Mouse (Mus musculus) MEL (cell line): ENCODE data around the gene Oxsm. TPM values are rescaled to one million over a fixed set of nuclear protein-coding genes. Genes with fewer than 3 reads are reported as not detected.

Source experiments
- DNase-seq: peaks from one replicate; pipeline ENCODE4 v3.0.0; 2011; ENCODE audit warnings: low read depth, low spot score
- H3K27ac ChIP-seq: 2 replicates; pipeline ENCODE4 v1.5.1; 2012; ENCODE audit warnings: low read depth, mild to moderate bottlenecking, control low read depth, low read length, moderate library complexity; ENCODE audit not compliant: control insufficient read depth
- H3K27me3 ChIP-seq, 2 experiments: fragments of 150-350 bp in 1 of 2; sonication (generic) in 1 of 2; 2 replicates each; pipeline ENCODE4 v1.6.1; 2012; ENCODE audit warnings: low read length in 2 of 2, mild to moderate bottlenecking in 2 of 2, improper control_type of control experiment in 1 of 2, moderate library complexity in 1 of 2; ENCODE audit not compliant: insufficient read depth in 2 of 2, control insufficient read depth in 1 of 2
- H3K36me3 ChIP-seq, 2 experiments: 2 replicates each; pipeline ENCODE4 v1.6.1; 2012 to 2014; ENCODE audit warnings: low read length in 2 of 2, improper control_type of control experiment in 1 of 2, inconsistent platforms in 1 of 2, mild to moderate bottlenecking in 1 of 2; ENCODE audit not compliant: insufficient read depth in 2 of 2, control insufficient read depth in 1 of 2
- H3K4me1 ChIP-seq, 2 experiments: fragments of 150-350 bp in 1 of 2; sonication (generic) in 1 of 2; 2 replicates each; pipeline ENCODE4 v1.6.1; 2012; ENCODE audit warnings: low read length in 2 of 2, improper control_type of control experiment in 1 of 2, mild to moderate bottlenecking in 1 of 2; ENCODE audit not compliant: insufficient read depth in 2 of 2, control insufficient read depth in 1 of 2
- H3K4me3 ChIP-seq, 2 experiments: fragments of 150-350 bp in 1 of 2; sonication (generic) in 1 of 2; 2 replicates each; pipeline ENCODE4 v1.5.1; 2012; ENCODE audit warnings: low read depth in 2 of 2, low read length in 2 of 2, mild to moderate bottlenecking in 2 of 2, moderate library complexity in 2 of 2, control low read depth in 1 of 2, improper control_type of control experiment in 1 of 2; ENCODE audit not compliant: control insufficient read depth in 1 of 2, insufficient read depth in 1 of 2
- H3K79me2 ChIP-seq: 2 replicates; pipeline ENCODE4 v1.6.1; 2012; ENCODE audit warnings: mild to moderate bottlenecking, low read length, moderate library complexity; ENCODE audit not compliant: control insufficient read depth, poor library complexity, insufficient read depth
- H3K9ac ChIP-seq: 2 replicates; pipeline ENCODE4 v1.6.1; 2012; ENCODE audit warnings: low read depth, mild to moderate bottlenecking, control low read depth, low read length, moderate library complexity; ENCODE audit not compliant: control insufficient read depth, poor library complexity, severe bottlenecking
- H3K9me3 ChIP-seq: fragments of 150-350 bp; sonication (generic); replicated peaks from 2 replicates; pipeline ENCODE4 v1.6.1; 2012; ENCODE audit warnings: mild to moderate bottlenecking, low read length, improper control_type of control experiment, moderate library complexity; ENCODE audit not compliant: insufficient read depth
- BHLHE40 ChIP-seq: IDR thresholded peaks from 2 replicates; pipeline ENCODE4 v1.6.1; 2012; ENCODE audit warnings: low read depth, mild to moderate bottlenecking, inconsistent platforms, low read length, improper control_type of control experiment, borderline replicate concordance
- CHD2 ChIP-seq: IDR thresholded peaks from 2 replicates; pipeline ENCODE4 v1.6.1; 2011; ENCODE audit warnings: low read length, improper control_type of control experiment
- ELF1 ChIP-seq: IDR thresholded peaks from 2 replicates; pipeline ENCODE4 v1.6.1; 2014; ENCODE audit warnings: low read depth, mild to moderate bottlenecking, inconsistent platforms, low read length, improper control_type of control experiment, moderate library complexity
- EP300 ChIP-seq, 2 experiments: IDR thresholded peaks; 2 replicates each; pipeline ENCODE4 v1.6.1; 2011; ENCODE audit warnings: improper control_type of control experiment in 2 of 2, low read length in 2 of 2, low read depth in 1 of 2, mild to moderate bottlenecking in 1 of 2
- ETS1 ChIP-seq: IDR thresholded peaks from 2 replicates; pipeline ENCODE4 v1.6.1; 2012; ENCODE audit warnings: low read depth, mild to moderate bottlenecking, inconsistent platforms, low read length, improper control_type of control experiment, moderate library complexity
- GABPA ChIP-seq: IDR thresholded peaks from 2 replicates; pipeline ENCODE4 v1.6.1; 2012; ENCODE audit warnings: low read depth, mild to moderate bottlenecking, inconsistent platforms, low read length, improper control_type of control experiment, moderate library complexity
- HCFC1 ChIP-seq: IDR thresholded peaks from 2 replicates; pipeline ENCODE4 v1.6.1; 2012; ENCODE audit warnings: low read depth, mild to moderate bottlenecking, inconsistent platforms, low read length, improper control_type of control experiment, moderate library complexity
- MAFK ChIP-seq: IDR thresholded peaks from 2 replicates; pipeline ENCODE4 v1.6.1; 2011; ENCODE audit warnings: low read depth, mild to moderate bottlenecking, low read length, improper control_type of control experiment, borderline replicate concordance
- MXI1 ChIP-seq: IDR thresholded peaks from 2 replicates; pipeline ENCODE4 v1.6.1; 2011; ENCODE audit warnings: mild to moderate bottlenecking, low read depth, low read length, improper control_type of control experiment
- MYC ChIP-seq: IDR thresholded peaks from 2 replicates; pipeline ENCODE4 v1.6.1; 2011; ENCODE audit warnings: low read depth, mild to moderate bottlenecking, low read length, improper control_type of control experiment, moderate library complexity
- POLR2A ChIP-seq, 2 experiments: IDR thresholded peaks; 2 replicates each; pipeline ENCODE4 v1.6.1; 2011 to 2012; ENCODE audit warnings: low read length in 2 of 2, mild to moderate bottlenecking in 2 of 2, control low read depth in 1 of 2, improper control_type of control experiment in 1 of 2, low read depth in 1 of 2, moderate library complexity in 1 of 2; ENCODE audit not compliant: control insufficient read depth in 1 of 2, insufficient read depth in 1 of 2, poor library complexity in 1 of 2
- POLR2AphosphoS2 ChIP-seq: IDR thresholded peaks from 2 replicates; pipeline ENCODE4 v1.6.1; 2011; ENCODE audit warnings: low read length, improper control_type of control experiment
- TAL1 ChIP-seq: IDR thresholded peaks from 2 replicates; pipeline ENCODE4 v1.6.1; 2012; ENCODE audit warnings: mild to moderate bottlenecking, inconsistent platforms, low read length, moderate library complexity, mixed read lengths
- TBP ChIP-seq: IDR thresholded peaks from 2 replicates; pipeline ENCODE4 v1.8.0; 2011; ENCODE audit warnings: low read depth, low read length, improper control_type of control experiment
- TCF12 ChIP-seq: IDR thresholded peaks from 2 replicates; pipeline ENCODE4 v1.6.1; 2014; ENCODE audit warnings: low read depth, mild to moderate bottlenecking, inconsistent platforms, low read length, improper control_type of control experiment, moderate library complexity
- USF1 ChIP-seq: IDR thresholded peaks from 2 replicates; pipeline ENCODE4 v1.6.1; 2014; ENCODE audit warnings: low read depth, mild to moderate bottlenecking, inconsistent platforms, low read length, improper control_type of control experiment, moderate library complexity
- ZNF384 ChIP-seq: IDR thresholded peaks from 2 replicates; pipeline ENCODE4 v1.6.1; 2012; ENCODE audit warnings: low read depth, mild to moderate bottlenecking, inconsistent platforms, low read length, improper control_type of control experiment
- polyA plus RNA-seq, 2 experiments: library from polyadenylated mRNA; stranded (reverse) in 1 of 2; unstranded in 1 of 2; fragments of >175 nt in 1 of 2; fragments of >200 nt in 1 of 2; gene quantifications; 2 replicates each; pipeline versions ENCODE4 v1.2.1 to v1.2.4; 2012; ENCODE audit warnings: low replicate concordance in 2 of 2, low read depth in 1 of 2; ENCODE audit not compliant: insufficient read length in 2 of 2, insufficient read depth in 1 of 2, missing spikeins in 1 of 2
- total RNA-seq: library from RNA; depleted of rRNA; stranded (reverse); fragments of 300-350 nt; gene quantifications from 2 replicates; pipeline ENCODE4 v1.2.3, GENCODE M21; 2012

Gene Oxsm
- total and polyA plus RNA-seq, 3 experiments: 5.4 to 8.9 TPM; not detected in 1

- TF ChIP-seq TAL1: peak; percentile 81
- TF ChIP-seq, all 39 proteins: peak for 15
These were observed 4.5 kb downstream of the Oxsm start (continued) for GRCm38 (mm10) chr14:16245127-16245526.

- peak; percentile 64 for DNase-seq
- Histone ChIP-seq H3K36me3 (peaks cover 0 to 43% of the 10 kb centered on the region in 2 experiments; a peak in 2 of 4 replicates), H3K4me3 (peak overlapping the region in 1 of 2 experiments; percentile 60; a peak in 2 of 4 replicates), H3K9me3 (no peaks in the 10 kb centered on the region), H3K4me1 (peaks cover 26 to 32% of the 10 kb centered on the region in 2 experiments), H3K27me3 (no peaks in the 10 kb centered on the region), H3K27ac (peak overlapping the region; percentile 93), H3K79me2 (peaks cover 2% of the 10 kb centered on the region; the same call in 1 of the 2 replicates), H3K9ac (peak overlapping the region; percentile 47; the same call in 1 of the 2 replicates)
- TF ChIP-seq MXI1: no peak
- no peak for TF ChIP-seq MYC
- TF ChIP-seq TBP: no peak
- TF ChIP-seq ETS1: no peak
- no peak for TF ChIP-seq MAFK
- TF ChIP-seq POLR2AphosphoS2: no peak
- no peak for TF ChIP-seq GABPA
- TF ChIP-seq POLR2A (IDR thresholded peaks at IDR 0.05; ENCODE audit: control insufficient read depth in 1 of 2, insufficient read depth in 1 of 2, low read depth in 1 of 2, low read length in 2 of 2, poor library complexity in 1 of 2): no peak
- TF ChIP-seq CHD2: no peak
- TF ChIP-seq USF1: no peak
- no peak for TF ChIP-seq HCFC1
- TF ChIP-seq BHLHE40: no peak
- TF ChIP-seq ZNF384: no peak
These were observed 5.2 kb downstream of the Oxsm start for GRCm38 (mm10) chr14:16244370-16244769.

- Histone ChIP-seq H3K9ac (peak overlapping the region; percentile 88), H3K79me2 (no peaks in the 10 kb centered on the region; the same call in 1 of the 2 replicates), H3K36me3 (peaks cover 0 to 43% of the 10 kb centered on the region in 2 experiments; a peak in 2 of 4 replicates), H3K9me3 (no peaks in the 10 kb centered on the region), H3K27ac (peak overlapping the region; percentile 93), H3K27me3 (no peaks in the 10 kb centered on the region), H3K4me3 (peak overlapping the region; percentile 60 to 83)
- DNase-seq: peak; percentile 62
- TF ChIP-seq GABPA (0 out of 2 replicates have a peak, but pooled peaks have one; percentile 42), EP300 (IDR thresholded peaks at IDR 0.05; ENCODE audit: low read depth in 1 of 2, low read length in 2 of 2) (peak in 1 of 2 experiments; percentile 48; a peak in 2 of 4 replicates), CHD2 (no peak), TCF12 (0 out of 2 replicates have a peak, but pooled peaks have one; percentile 23), ELF1 (0 out of 2 replicates have a peak, but pooled peaks have one; percentile 19), HCFC1 (no peak), USF1 (no peak), ETS1 (peak; percentile 53; the same call in 1 of the 2 replicates)
- TF ChIP-seq, all 39 proteins: peak for 5
- H3K4me1 ChIP-seq: peaks cover 26 to 32% of the 10 kb centered on the region in 2 experiments
These were observed 5.9 kb downstream of the Oxsm start for GRCm38 (mm10) chr14:16243603-16244209.
